Mouse (Mus musculus) limb, embryonic 15.5 days (tissue): ENCODE results near the gene Rpl38. TPM values are rescaled to one million over a fixed set of nuclear protein-coding genes. Genes with fewer than 3 reads are reported as not detected.
A peak's percentile ranks its signal among the peaks of the same experiment; 100 is the strongest.
"Not testable (repeated sequence)": the region's sequence is repeated elsewhere in the genome, so short reads cannot be mapped to it uniquely, and the experiment has no call there.

Experiments
- ATAC-seq: fragments of 200-750 bp; cut with Nextera tagmentation; 2 replicates; pipeline ENCODE4 v1.8.0; 2017; ENCODE audit warnings: low read depth, moderate TSS enrichment; ENCODE audit not compliant: insufficient number of reproducible peaks, low FRiP score, low TSS enrichment
- H3K27ac ChIP-seq: fragments of 300-500 bp; sonication (generic); 2 replicates; pipeline ENCODE4 v1.5.1; 2015; ENCODE audit warnings: moderate library complexity, mild to moderate bottlenecking, inconsistent platforms
- H3K27me3 ChIP-seq: fragments of 300-500 bp; sonication (generic); 2 replicates; pipeline ENCODE4 v1.6.1; 2015; ENCODE audit warnings: inconsistent platforms
- H3K36me3 ChIP-seq: fragments of 300-500 bp; sonication (generic); 2 replicates; pipeline ENCODE4 v1.6.1; 2015; ENCODE audit warnings: inconsistent platforms
- H3K4me1 ChIP-seq: fragments of 300-500 bp; sonication (generic); 2 replicates; pipeline ENCODE4 v1.6.1; 2015; ENCODE audit warnings: inconsistent platforms
- H3K4me2 ChIP-seq: fragments of 300-500 bp; sonication (generic); 2 replicates; pipeline ENCODE4 v1.6.1; 2015; ENCODE audit warnings: mild to moderate bottlenecking, inconsistent platforms
- H3K4me3 ChIP-seq: fragments of 300-500 bp; sonication (generic); 2 replicates; pipeline ENCODE4 v1.5.1; 2015; ENCODE audit warnings: mild to moderate bottlenecking, inconsistent platforms
- H3K9ac ChIP-seq: fragments of 300-500 bp; sonication (generic); 2 replicates; pipeline ENCODE4 v1.6.1; 2015; ENCODE audit warnings: inconsistent platforms
- H3K9me3 ChIP-seq: fragments of 300-500 bp; sonication (generic); 2 replicates; pipeline ENCODE4 v1.6.1; 2016; ENCODE audit warnings: inconsistent platforms
- WGBS: fragments of 180-500 bp; shearing (Covaris S2); methylation state at CpG from one replicate; pipeline ENCODE4 v1.1.7; 2015; 5-methylcytosine and 5-hydroxymethylcytosine counted together
- polyA plus RNA-seq: library from polyadenylated mRNA; unstranded; fragments of >200 nt; fragmentation: Nextera tagmentation; extraction: Ambion mirVana; gene quantifications from 2 replicates; pipeline ENCODE4 v1.2.1, GENCODE M21; 2015

Gene Rpl38
- polyA plus RNA-seq, 1 experiment from 2014 or later, result 1,120 TPM

GRCm38 (mm10) chr11:114672794-114673718 lies 4.7 kb downstream of the Rpl38 start:
- ATAC-seq, result no peak
- H3K27ac ChIP-seq, result peak overlapping the region; percentile 43; the same call in 1 of the 2 replicates
- H3K9me3 ChIP-seq, result no peaks in the 10 kb centered on the region
- WGBS, result 55% methylated on average over 9 of the region's 9 CpGs
- no peak overlapping the region for H3K4me3 ChIP-seq
- H3K36me3 ChIP-seq, result peaks cover 42% of the 10 kb centered on the region
- peaks cover 53% of the 10 kb centered on the region for H3K4me1 ChIP-seq
- no peaks in the 10 kb centered on the region for H3K27me3 ChIP-seq
- H3K4me2 ChIP-seq, result no peak overlapping the region
- H3K9ac ChIP-seq, result no peak overlapping the region

DNA sequence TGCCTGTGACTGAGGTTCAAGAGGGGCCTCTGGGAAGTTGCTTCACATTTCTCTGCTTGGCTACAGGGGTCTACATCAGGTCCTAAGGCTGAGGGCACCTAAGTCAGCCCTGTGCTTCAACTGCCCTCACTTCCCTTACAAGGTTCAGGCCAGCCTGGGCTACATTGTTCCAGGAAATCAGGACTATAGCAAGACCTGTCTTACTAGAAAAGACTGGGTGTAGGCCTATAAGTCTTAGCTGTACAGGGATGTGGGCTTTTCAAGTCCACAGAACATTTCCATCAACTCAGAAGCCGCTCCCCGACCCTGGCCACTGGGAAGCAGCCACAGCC lies 5.4 kb downstream of the Rpl38 start:
- Histone ChIP-seq H3K27me3 (no peaks in the 10 kb centered on the region), H3K9ac (no peak overlapping the region), H3K9me3 (no peaks in the 10 kb centered on the region), H3K4me3 (no peak overlapping the region), H3K4me2 (no peak overlapping the region), H3K4me1 (peaks cover 53% of the 10 kb centered on the region), H3K36me3 (peaks cover 42% of the 10 kb centered on the region), H3K27ac (peak overlapping the region; percentile 43)
- no peak for ATAC-seq
- WGBS, result 74% methylated on average over 2 of the region's 2 CpGs

GRCm38 (mm10) chr11:114674180-114674579 lies 5.9 kb downstream of the Rpl38 start:
- 54% methylated on average over 8 of the region's 8 CpGs for WGBS

GRCm38 (mm10) chr11:114674796-114675195 lies 6.5 kb downstream of the Rpl38 start:
- Histone ChIP-seq H3K4me3 (peak overlapping the region; percentile 62; the same call in 1 of the 2 replicates), H3K36me3 (peaks cover 42% of the 10 kb centered on the region), H3K4me1 (peaks cover 57% of the 10 kb centered on the region), H3K4me2 (peak overlapping the region; percentile 94)
- H3K9me3 ChIP-seq, H3K9ac ChIP-seq, H3K27me3 ChIP-seq, H3K27ac ChIP-seq, ATAC-seq: not testable (repeated sequence)
- WGBS, result 80% methylated on average over 2 of the region's 3 CpGs

More at GRCm38 (mm10) chr11:114674180-114674579, 5.9 kb downstream of the Rpl38 start:
- ATAC-seq, result no peak
- H3K9me3 ChIP-seq, result no peaks in the 10 kb centered on the region
- H3K4me3 ChIP-seq, result no peak overlapping the region
- H3K9ac ChIP-seq, result no peak overlapping the region
- peak overlapping the region; percentile 43 for H3K27ac ChIP-seq
- H3K27me3 ChIP-seq, result no peaks in the 10 kb centered on the region
- H3K4me1 ChIP-seq, result peaks cover 55% of the 10 kb centered on the region
- peaks cover 42% of the 10 kb centered on the region for H3K36me3 ChIP-seq
- no peak overlapping the region for H3K4me2 ChIP-seq

GRCm38 (mm10) chr11:114675341-114675825 lies 7.1 kb downstream of the Rpl38 start, which contains the start of gene Ttyh2:
Gene Ttyh2, plus strand, starts transcription at chr11:114675431.
- H3K27me3 ChIP-seq, result no peaks in the 10 kb centered on the region
- 1% methylated on average over 37 of the region's 40 CpGs for WGBS
- peaks cover 56% of the 10 kb centered on the region for H3K4me1 ChIP-seq
- H3K27ac ChIP-seq, result peak within 1 kb of the TSS; percentile 75
- H3K9me3 ChIP-seq, result no peaks in the 10 kb centered on the region
- H3K36me3 ChIP-seq, result peaks cover 38% of the 10 kb centered on the region
- peak within 1 kb of the TSS; percentile 69 for H3K9ac ChIP-seq
- peak; percentile 84 for ATAC-seq
- H3K4me2 ChIP-seq, result peak within 1 kb of the TSS; percentile 94
- H3K4me3 ChIP-seq, result peak within 1 kb of the TSS; percentile 62

- no peaks in the 10 kb centered on the region for H3K27me3 ChIP-seq
- H3K4me3 ChIP-seq, result peak overlapping the region; percentile 62
- ATAC-seq, result no peak
- H3K4me1 ChIP-seq, result peaks cover 53% of the 10 kb centered on the region
- H3K9me3 ChIP-seq, result no peaks in the 10 kb centered on the region
- H3K27ac ChIP-seq, result peak overlapping the region; percentile 75
- H3K4me2 ChIP-seq, result peak overlapping the region; percentile 94
- WGBS, result 1% methylated on average over 27 of the region's 27 CpGs
- H3K9ac ChIP-seq, result peak overlapping the region; percentile 69
- H3K36me3 ChIP-seq, result peaks cover 33% of the 10 kb centered on the region
These were observed 7.6 kb downstream of the Rpl38 start for GRCm38 (mm10) chr11:114675826-114676401.

DNA sequence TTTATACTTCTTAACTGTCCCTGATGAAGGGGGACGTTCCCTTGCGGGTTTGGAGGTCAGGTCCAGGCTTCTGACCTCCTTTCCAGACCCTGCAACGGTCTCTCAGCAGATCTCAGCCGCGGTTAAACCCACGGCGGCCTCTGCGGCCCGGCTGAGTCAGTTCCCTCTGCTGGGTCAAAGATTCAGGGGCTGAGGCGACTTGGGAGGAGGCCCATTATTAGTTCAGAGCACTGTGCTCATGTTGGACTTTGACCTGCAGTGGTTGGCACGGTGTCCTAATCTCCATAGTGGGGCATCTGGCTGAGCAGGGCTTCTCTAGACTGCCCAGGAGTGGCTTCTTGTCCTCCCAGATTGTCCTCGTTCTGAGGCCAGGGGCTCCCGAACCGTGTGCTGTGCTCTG lies 8.1 kb downstream of the Rpl38 start:
- Histone ChIP-seq H3K4me2 (peak overlapping the region; percentile 94), H3K4me3 (peak overlapping the region; percentile 62), H3K27ac (peak overlapping the region; percentile 43; the same call in 1 of the 2 replicates), H3K9ac (peak overlapping the region; percentile 69; the same call in 1 of the 2 replicates), H3K4me1 (peaks cover 53% of the 10 kb centered on the region), H3K27me3 (no peaks in the 10 kb centered on the region), H3K36me3 (peaks cover 28% of the 10 kb centered on the region), H3K9me3 (no peaks in the 10 kb centered on the region)
- no peak for ATAC-seq
- 9% methylated on average over 14 of the region's 14 CpGs for WGBS

DNA sequence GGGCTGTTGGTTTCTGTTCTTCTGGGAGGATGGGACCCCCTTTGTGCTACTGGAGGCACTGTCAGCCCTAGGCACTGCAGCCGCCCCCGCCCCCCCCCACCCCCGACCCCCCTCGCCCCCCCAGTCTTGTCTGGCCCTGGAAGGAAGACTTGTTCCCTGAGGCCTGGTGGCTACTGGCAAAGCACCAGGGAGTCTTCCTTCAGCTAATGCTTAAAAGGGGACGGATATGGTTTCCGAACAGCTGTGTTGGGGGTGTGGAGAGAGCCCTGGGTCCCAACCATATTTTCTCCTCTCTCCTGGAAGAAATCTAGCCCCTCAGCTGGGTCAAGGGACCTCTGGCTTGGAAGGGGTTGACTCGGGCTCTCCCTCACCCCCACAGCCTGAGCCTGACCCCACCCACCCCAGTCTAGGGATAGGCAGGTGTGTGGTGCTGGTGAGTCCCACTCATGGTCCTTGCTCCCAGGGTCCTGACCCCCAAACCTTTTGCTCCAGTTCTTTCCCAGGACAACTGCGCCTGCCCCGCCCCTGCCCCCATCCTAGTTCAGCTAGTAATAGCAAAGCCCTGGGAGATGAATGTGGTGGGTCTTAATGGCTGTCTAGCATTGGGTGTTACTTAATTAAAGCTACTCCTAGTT lies 8.7 kb downstream of the Rpl38 start:
- H3K27ac ChIP-seq, result 0 out of 2 replicates have a peak overlapping the region, but pooled peaks have one; percentile 43
- ATAC-seq, result no peak
- H3K4me1 ChIP-seq, result peaks cover 53% of the 10 kb centered on the region
- H3K36me3 ChIP-seq, result peaks cover 22% of the 10 kb centered on the region
- no peaks in the 10 kb centered on the region for H3K9me3 ChIP-seq
- H3K4me2 ChIP-seq, result peak overlapping the region; percentile 94
- no peaks in the 10 kb centered on the region for H3K27me3 ChIP-seq
- H3K9ac ChIP-seq, result 0 out of 2 replicates have a peak overlapping the region, but pooled peaks have one; percentile 7
- H3K4me3 ChIP-seq, result peak overlapping the region; percentile 62
- WGBS, result 36% methylated on average over 9 of the region's 9 CpGs

DNA sequence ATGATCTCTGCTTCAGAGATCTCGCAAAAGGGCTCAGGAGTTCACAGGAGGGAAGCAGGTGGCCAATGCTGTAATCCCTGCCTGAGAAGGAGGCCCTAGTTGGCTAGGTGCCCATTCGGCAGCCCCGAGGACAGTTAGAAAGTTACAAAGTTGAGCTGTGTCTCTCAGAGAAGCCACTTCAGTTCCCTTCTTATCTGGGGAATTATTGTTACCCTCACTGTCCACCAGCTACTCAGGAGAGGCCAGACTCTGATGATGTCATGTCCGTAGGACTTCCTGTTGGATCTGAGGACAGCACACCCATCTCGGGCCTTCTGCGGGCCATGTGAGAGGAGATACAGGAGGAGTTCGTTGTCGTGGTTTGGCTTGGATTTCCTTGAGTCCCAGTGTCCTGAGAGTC lies 11.3 kb downstream of the Rpl38 start:
- Histone ChIP-seq H3K27ac (no peak overlapping the region), H3K36me3 (no peaks in the 10 kb centered on the region; the same call in 1 of the 2 replicates), H3K4me1 (peaks cover 40% of the 10 kb centered on the region), H3K27me3 (no peaks in the 10 kb centered on the region), H3K4me2 (no peak overlapping the region), H3K9me3 (no peaks in the 10 kb centered on the region), H3K4me3 (no peak overlapping the region), H3K9ac (no peak overlapping the region)
- ATAC-seq, result no peak
- 54% methylated on average over 8 of the region's 8 CpGs for WGBS

GRCm38 (mm10) chr11:114680291-114680690 lies 12.0 kb downstream of the Rpl38 start:
- Histone ChIP-seq H3K4me2 (no peak overlapping the region), H3K9ac (no peak overlapping the region), H3K4me3 (no peak overlapping the region), H3K9me3 (no peaks in the 10 kb centered on the region), H3K27ac (no peak overlapping the region), H3K27me3 (no peaks in the 10 kb centered on the region), H3K36me3 (no peaks in the 10 kb centered on the region; the same call in 1 of the 2 replicates), H3K4me1 (peaks cover 44% of the 10 kb centered on the region)
- WGBS, result 64% methylated on average over 10 of the region's 10 CpGs
- no peak for ATAC-seq

- no peak overlapping the region for H3K9ac ChIP-seq
- H3K4me2 ChIP-seq, result no peak overlapping the region
- H3K4me3 ChIP-seq, result no peak overlapping the region
- H3K9me3 ChIP-seq, result no peaks in the 10 kb centered on the region
- H3K27ac ChIP-seq, result no peak overlapping the region
- H3K4me1 ChIP-seq, result peaks cover 44% of the 10 kb centered on the region
- ATAC-seq, result no peak
- WGBS, result 76% methylated on average over 5 of the region's 5 CpGs
- no peaks in the 10 kb centered on the region for H3K27me3 ChIP-seq
- H3K36me3 ChIP-seq, result no peaks in the 10 kb centered on the region; the same call in 1 of the 2 replicates
These were observed 12.7 kb downstream of the Rpl38 start for GRCm38 (mm10) chr11:114681054-114681453.
